Comparison of ENCODE assay signal across 8 mouse cellular contexts in the genomic region with DNA sequence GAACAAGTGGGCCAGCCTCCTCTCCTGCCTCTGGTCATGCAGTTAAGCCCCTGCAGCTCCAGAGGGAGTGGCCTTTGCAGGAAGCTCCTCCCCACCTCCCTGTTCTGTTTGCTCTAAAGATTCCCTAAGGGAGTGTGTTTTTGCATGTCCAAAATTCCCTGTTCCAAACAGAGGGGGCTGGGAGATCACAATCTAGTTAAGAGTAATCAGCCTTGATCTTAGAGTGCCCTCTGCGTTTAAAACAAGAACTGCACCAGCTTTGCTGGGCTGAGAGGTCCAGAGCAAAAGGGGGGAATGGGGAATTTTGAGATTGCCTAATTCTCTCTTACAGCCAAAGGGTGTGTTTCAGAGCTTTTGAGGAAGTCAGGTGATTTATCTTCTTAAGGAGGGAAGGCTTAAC. TPM values are rescaled to one million over a fixed set of nuclear protein-coding genes. Genes with fewer than 3 reads are reported as not detected.
A peak's percentile ranks its signal among the peaks of the same experiment; 100 is the strongest.
DNase-seq lines count a peak whose midpoint lies in the region; ATAC-seq and TF ChIP-seq lines count a peak whose summit lies in the region.
"Not testable (repeated sequence)": the region's sequence is repeated elsewhere in the genome, so short reads cannot be mapped to it uniquely, and the experiment has no call there.

C1s1 (minus strand) TSS at position 76 of the 400 bp plus-strand sequence.

- H3K4me3 ChIP-seq in gastrocnemius, adult 2 months = peak within 1 kb of the TSS; percentile 61
- not testable (repeated sequence) for H3K4me3 ChIP-seq in hindbrain, postnatal 0 days (ENCODE audit: low read length); lung, embryonic 14.5 days (ENCODE audit: low read depth, low read length)

- intact Hi-C loops in gastrocnemius, adult 2 months (cut with DNase I) = loop anchor here (5.0 kb wide), 1 partner anchor 50 kb away; the partner anchor contains the start of gene C1rl

- peak; percentile 84 for DNase-seq in ZHBTc4 (ENCODE audit: low read depth, low spot score)
- peak; percentile 65 to 74 for DNase-seq in cerebellum, postnatal 14 days
- peak; percentile 64 for DNase-seq in gastrocnemius, adult 2 months
- DNase-seq in hindbrain, postnatal 0 days (ENCODE audit: low spot score) = peak; percentile 54
- DNase-seq in layer of hippocampus, adult 9-11 months = peak; percentile 28
- peak; percentile 76 for DNase-seq in lung, embryonic 14.5 days
- DNase-seq in retina, postnatal 7 days (ENCODE audit: low read depth, low spot score) = peak; percentile 5
- DNase-seq in urinary bladder, postnatal 14 days (ENCODE audit: low spot score) = peak; percentile 80

- H3K36me3 ChIP-seq in hindbrain, postnatal 0 days (ENCODE audit: insufficient read depth, low read length); lung, embryonic 14.5 days (ENCODE audit: insufficient read depth): not testable (repeated sequence)

- not testable (repeated sequence) for H3K9me3 ChIP-seq in hindbrain, postnatal 0 days (ENCODE audit: low read length); lung, embryonic 14.5 days (ENCODE audit: low read depth, low read length)

- not testable (repeated sequence) for H3K4me2 ChIP-seq in hindbrain, postnatal 0 days (ENCODE audit: low read depth, low read length); lung, embryonic 14.5 days

- peak; percentile 64 for TF ChIP-seq CTCF in gastrocnemius, adult 2 months (IDR thresholded peaks at IDR 0.05)
- peak; percentile 56 for TF ChIP-seq CTCF in hindbrain, postnatal 0 days (IDR thresholded peaks at IDR 0.05; ENCODE audit: low read depth)
- peak; percentile 50 for TF ChIP-seq CTCF in lung, embryonic 14.5 days (IDR thresholded peaks at IDR 0.05; ENCODE audit: low read depth)

- peak; percentile 59; the same call in 1 of the 2 replicates for ATAC-seq in hindbrain, postnatal 0 days
- ATAC-seq in lung, embryonic 14.5 days (ENCODE audit: insufficient read depth) = peak; percentile 69

- H3K9ac ChIP-seq in hindbrain, postnatal 0 days (replicated peaks; ENCODE audit: low read length); lung, embryonic 14.5 days: not testable (repeated sequence)

- H3K27me3 ChIP-seq in hindbrain, postnatal 0 days (ENCODE audit: insufficient read depth, low read length); lung, embryonic 14.5 days (ENCODE audit: insufficient read depth, low read length): not testable (repeated sequence)

- peak within 1 kb of the TSS; percentile 64 for H3K27ac ChIP-seq in gastrocnemius, adult 2 months
- H3K27ac ChIP-seq in hindbrain, postnatal 0 days; lung, embryonic 14.5 days (ENCODE audit: low read depth): not testable (repeated sequence)

- WGBS in hindbrain, postnatal 0 days = 0% methylated on average over 1 of the region's 1 CpGs
- WGBS in lung, embryonic 14.5 days = 0% methylated on average over 1 of the region's 1 CpGs

- H3K4me1 ChIP-seq in hindbrain, postnatal 0 days (ENCODE audit: insufficient read depth, low read length); lung, embryonic 14.5 days (ENCODE audit: insufficient read depth): not testable (repeated sequence)

RNA-seq across cellular contexts. Expression of gene C1s1, which starts in this region (rescaled TPM):
- total RNA-seq in gastrocnemius, adult 2 months (2021) = 10 to 100 TPM; 19.8 to 21.9 TPM
- total RNA-seq in hindbrain, postnatal 0 days (2014; rRNA removed) = 0.89 and 4.7 TPM in 2 replicates
- 0.49 and 1.2 TPM in 2 replicates for polyA plus RNA-seq in hindbrain, postnatal 0 days (2015; fragmentation: Nextera tagmentation; extraction: Ambion mirVana)
- polyA plus RNA-seq in lung, embryonic 14.5 days (2014; fragmentation: Nextera tagmentation; extraction: Ambion mirVana) = 0.64 and 1.2 TPM in 2 replicates

Comparison
In these comparisons a context has a peak if more than half of its experiments do, and no peak if none do; other contexts are left out.
1. DNase-seq: peak in every context shown above with its lines; median percentile 84 in ZHBTc4; 80 in urinary bladder, postnatal 14 days; 76 in lung, embryonic 14.5 days; 70 in cerebellum, postnatal 14 days; 64 in gastrocnemius, adult 2 months; 54 in hindbrain, postnatal 0 days; 28 in layer of hippocampus, adult 9-11 months; 5 in retina, postnatal 7 days.